Comparison of ENCODE assay signal across 18 mouse cellular contexts in the genomic region with DNA sequence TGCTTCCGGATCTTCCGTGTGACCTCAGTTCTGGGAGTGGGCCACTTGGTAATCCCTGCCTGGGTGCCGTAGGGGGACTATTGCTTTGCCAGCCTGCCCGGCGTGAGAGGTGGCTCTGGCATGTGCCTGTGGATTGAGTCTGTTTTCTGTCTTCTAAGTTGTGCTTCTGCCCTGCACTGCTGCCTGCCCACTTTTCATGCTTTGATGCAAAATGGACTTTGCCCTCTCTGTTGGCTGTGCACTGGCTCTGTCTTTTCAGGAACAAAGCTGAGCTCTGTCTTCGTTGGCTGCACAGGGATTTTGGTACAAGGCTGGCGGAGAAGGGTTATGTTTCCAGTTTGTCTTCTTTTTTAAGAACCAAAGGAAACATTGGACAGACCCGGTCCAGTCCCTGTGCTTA. TPM values are rescaled to one million over a fixed set of nuclear protein-coding genes. Genes with fewer than 3 reads are reported as not detected.
DNase-seq lines count a peak whose midpoint lies in the region; ATAC-seq lines count a peak whose summit lies in the region.
"Had no signal": no experiment of that assay in that cellular context is flagged by ENCODE, and none has a peak within 500 bp of the region (broad histone marks: within the 10 kb centered on the region; RNA-seq: fewer than 3 reads in every experiment).

No protein-coding gene starts in this region.

- no peak overlapping the region for H3K4me2 ChIP-seq in intestine, embryonic 14.5 days (ENCODE audit: low read length)
- H3K4me2 ChIP-seq in kidney, embryonic 16.5 days (replicated peaks; ENCODE audit: low read depth, low read length): 0 out of 2 replicates have a peak overlapping the region, but pooled peaks have one; percentile 6
- H3K4me2 ChIP-seq in midbrain, embryonic 13.5 days (replicated peaks): no peak overlapping the region
- H3K4me2 ChIP-seq: embryonic facial prominence, embryonic 12.5 days; forebrain, embryonic 13.5 days; hindbrain, embryonic 13.5 days had no signal

- no peak overlapping the region for H3K4me3 ChIP-seq in intestine, embryonic 14.5 days (ENCODE audit: low read depth, low read length)
- H3K4me3 ChIP-seq in kidney, embryonic 16.5 days (ENCODE audit: low read length): no peak overlapping the region
- H3K4me3 ChIP-seq in midbrain, embryonic 13.5 days (replicated peaks): no peak overlapping the region
- H3K4me3 ChIP-seq in hindbrain, embryonic 10.5 days: no peak overlapping the region
- H3K4me3 ChIP-seq: embryonic facial prominence, embryonic 12.5 days; erythroblast, embryonic 14.5 days; forebrain, embryonic 13.5 days; hindbrain, embryonic 13.5 days had no signal

- H3K4me1 ChIP-seq in intestine, embryonic 14.5 days (replicated peaks; ENCODE audit: control insufficient read depth, insufficient read depth, low read length): no peaks in the 10 kb centered on the region
- H3K4me1 ChIP-seq in kidney, embryonic 16.5 days (ENCODE audit: insufficient read depth, low read length): no peaks in the 10 kb centered on the region
- H3K4me1 ChIP-seq in midbrain, embryonic 13.5 days (replicated peaks): no peaks in the 10 kb centered on the region
- no peaks in the 10 kb centered on the region for H3K4me1 ChIP-seq in hindbrain, embryonic 10.5 days (replicated peaks)
- H3K4me1 ChIP-seq: embryonic facial prominence, embryonic 12.5 days; forebrain, embryonic 13.5 days; hindbrain, embryonic 13.5 days had no signal

- peaks cover 52% of the 10 kb centered on the region for H3K36me3 ChIP-seq in intestine, embryonic 14.5 days (ENCODE audit: control insufficient read depth, insufficient read depth, low read length)
- no peaks in the 10 kb centered on the region for H3K36me3 ChIP-seq in kidney, embryonic 16.5 days (ENCODE audit: insufficient read depth, low read length)
- H3K36me3 ChIP-seq in midbrain, embryonic 13.5 days: peaks cover 3% of the 10 kb centered on the region; the same call in 1 of the 2 replicates
- no peaks in the 10 kb centered on the region for H3K36me3 ChIP-seq in hindbrain, embryonic 10.5 days
- H3K36me3 ChIP-seq: embryonic facial prominence, embryonic 12.5 days had no signal

- 71% methylated on average over 8 of the region's 8 CpGs for WGBS in intestine, embryonic 14.5 days
- 73% methylated on average over 8 of the region's 8 CpGs for WGBS in kidney, embryonic 16.5 days
- WGBS in large intestine, adult 2 months: 34% methylated on average over 8 of the region's 8 CpGs
- 90% methylated on average over 8 of the region's 8 CpGs for WGBS in midbrain, embryonic 13.5 days
- WGBS in hindbrain, embryonic 10.5 days: 88% methylated on average over 8 of the region's 8 CpGs

- no peak overlapping the region for H3K9ac ChIP-seq in intestine, embryonic 14.5 days (ENCODE audit: low read length)
- no peak overlapping the region for H3K9ac ChIP-seq in kidney, embryonic 16.5 days (replicated peaks; ENCODE audit: low read length)
- no peak overlapping the region for H3K9ac ChIP-seq in midbrain, embryonic 13.5 days (replicated peaks)
- H3K9ac ChIP-seq: embryonic facial prominence, embryonic 12.5 days; forebrain, embryonic 13.5 days; hindbrain, embryonic 13.5 days had no signal

- peak overlapping the region; percentile 44; the same call in 1 of the 2 replicates for H3K27ac ChIP-seq in intestine, embryonic 14.5 days (ENCODE audit: low read depth)
- peak overlapping the region; percentile 27 for H3K27ac ChIP-seq in kidney, embryonic 16.5 days (ENCODE audit: low read length)
- H3K27ac ChIP-seq in midbrain, embryonic 13.5 days: no peak overlapping the region
- no peak overlapping the region for H3K27ac ChIP-seq in hindbrain, embryonic 10.5 days
- H3K27ac ChIP-seq: embryonic facial prominence, embryonic 12.5 days; forebrain, embryonic 13.5 days; hindbrain, embryonic 13.5 days had no signal

- no peak for DNase-seq in intestine, embryonic 14.5 days (ENCODE audit: low spot score)
- peak; percentile 63 for DNase-seq in kidney, adult 11 months
- peak; percentile 18 for DNase-seq in large intestine, adult 2 months (ENCODE audit: low read depth, low spot score)
- DNase-seq in embryo, embryonic 11 days: no peak
- no peak for DNase-seq in heart, postnatal 4 days
- DNase-seq in hindbrain, embryonic 10.5 days (ENCODE audit: low spot score): no peak
- DNase-seq: cerebellum, adult 2 months; gastrocnemius, postnatal 25 days; lung, adult 18-20 months; right cerebral cortex, postnatal 25 days had no signal

- peak; percentile 61 for ATAC-seq in intestine, embryonic 14.5 days (replicated peaks; ENCODE audit: low FRiP score, low TSS enrichment, low read depth)
- peak; percentile 61 for ATAC-seq in kidney, embryonic 16.5 days (ENCODE audit: low FRiP score, low TSS enrichment)
- no peak for ATAC-seq in midbrain, embryonic 13.5 days
- ATAC-seq: forebrain, embryonic 13.5 days; inflammation-experienced regulatory T-cells, adult 6 months had no signal

- no peaks in the 10 kb centered on the region for H3K9me3 ChIP-seq in intestine, embryonic 14.5 days (ENCODE audit: control insufficient read depth, low read length)
- H3K9me3 ChIP-seq in kidney, embryonic 16.5 days (ENCODE audit: low read length): no peaks in the 10 kb centered on the region
- no peaks in the 10 kb centered on the region for H3K9me3 ChIP-seq in midbrain, embryonic 13.5 days
- no peaks in the 10 kb centered on the region for H3K9me3 ChIP-seq in hindbrain, embryonic 10.5 days
- H3K9me3 ChIP-seq: embryonic facial prominence, embryonic 12.5 days; forebrain, embryonic 13.5 days; hindbrain, embryonic 13.5 days had no signal

- no peaks in the 10 kb centered on the region for H3K27me3 ChIP-seq in intestine, embryonic 14.5 days (replicated peaks; ENCODE audit: control insufficient read depth, insufficient read depth, low read length)
- H3K27me3 ChIP-seq in kidney, embryonic 16.5 days (ENCODE audit: insufficient read depth, low read length): no peaks in the 10 kb centered on the region
- no peaks in the 10 kb centered on the region for H3K27me3 ChIP-seq in midbrain, embryonic 13.5 days
- no peaks in the 10 kb centered on the region for H3K27me3 ChIP-seq in hindbrain, embryonic 10.5 days (ENCODE audit: insufficient read depth, poor library complexity, severe bottlenecking)
- H3K27me3 ChIP-seq: CH12.LX; embryonic facial prominence, embryonic 12.5 days; forebrain, embryonic 13.5 days had no signal

RNA-seq across cellular contexts. Expression of a gene that starts 43.1 kb away (rescaled TPM):
- polyA plus RNA-seq in intestine, embryonic 14.5 days (2014; fragmentation: Nextera tagmentation; extraction: Ambion mirVana): 5.1 and 5.4 TPM in 2 replicates
- 5.1 and 6.0 TPM in 2 replicates for polyA plus RNA-seq in kidney, embryonic 16.5 days (2015; fragmentation: Nextera tagmentation; extraction: Ambion mirVana)
- polyA plus RNA-seq in large intestine, adult 2 months (2012; rRNA removed): 1.3 and 2.2 TPM in 2 replicates
- 10.9 and 11.4 TPM in 2 replicates for polyA plus RNA-seq in midbrain, embryonic 13.5 days (2015; fragmentation: Nextera tagmentation; extraction: Ambion mirVana)
- total RNA-seq in heart, postnatal 4 days (2021): 1 to 10 TPM; 7.0 to 8.8 TPM
- 6.7 and 7.2 TPM in 2 replicates for polyA plus RNA-seq in hindbrain, embryonic 10.5 days (2016; fragmentation: Nextera tagmentation; extraction: Ambion mirVana)

RNA-seq across cellular contexts. Expression of a gene that starts 43.1 kb away (rescaled TPM):
- polyA plus RNA-seq in intestine, embryonic 14.5 days (2014; fragmentation: Nextera tagmentation; extraction: Ambion mirVana): 154 and 161 TPM in 2 replicates
- 153 and 156 TPM in 2 replicates for polyA plus RNA-seq in kidney, embryonic 16.5 days (2015; fragmentation: Nextera tagmentation; extraction: Ambion mirVana)
- 13.9 and 14.2 TPM in 2 replicates for polyA plus RNA-seq in large intestine, adult 2 months (2012; rRNA removed)
- polyA plus RNA-seq in midbrain, embryonic 13.5 days (2015; fragmentation: Nextera tagmentation; extraction: Ambion mirVana): 202 and 216 TPM in 2 replicates
- 10 to 100 TPM; 87.1 to 94.5 TPM for total RNA-seq in heart, postnatal 4 days (2021)
- polyA plus RNA-seq in hindbrain, embryonic 10.5 days (2016; fragmentation: Nextera tagmentation; extraction: Ambion mirVana): 166 and 169 TPM in 2 replicates

Comparison
In these comparisons a context has a peak if more than half of its experiments do, and no peak if none do; other contexts are left out.
1. DNase-seq: peak in kidney, adult 11 months (single experiment) and large intestine, adult 2 months (single experiment); none in intestine, embryonic 14.5 days (single experiment), embryo, embryonic 11 days (single experiment), heart, postnatal 4 days (single experiment) and hindbrain, embryonic 10.5 days (single experiment).
2. H3K27ac ChIP-seq: peak in intestine, embryonic 14.5 days (single experiment) and kidney, embryonic 16.5 days (single experiment); none in midbrain, embryonic 13.5 days (single experiment) and hindbrain, embryonic 10.5 days (single experiment).
3. RNA of a gene that starts 43.1 kb away (polyA plus RNA-seq): 202 to 216 TPM in midbrain, embryonic 13.5 days, 166 to 169 TPM in hindbrain, embryonic 10.5 days, 154 to 161 TPM in intestine, embryonic 14.5 days and 153 to 156 TPM in kidney, embryonic 16.5 days; 13.9 to 14.2 TPM in large intestine, adult 2 months; every median in the first group is over 10 times any median in the second.